Mouse (Mus musculus) myocyte (in vitro differentiated cells): ENCODE results near the gene Defb48.

ENCODE experiments used
- E2F4 ChIP-seq: IDR thresholded peaks from one replicate; pipeline ENCODE4 v1.6.1; 2011; ENCODE audit warnings: mild to moderate bottlenecking, control low read depth, moderate library complexity; ENCODE audit not compliant: insufficient read depth
- MAX ChIP-seq: IDR thresholded peaks from one replicate; pipeline ENCODE4 v1.6.1; 2011; ENCODE audit warnings: low read depth, mild to moderate bottlenecking, control low read depth
- MYOD1 ChIP-seq, 3 experiments: IDR thresholded peaks; one replicate each; pipeline ENCODE4 v1.6.1; 2011; ENCODE audit warnings: control low read depth in 2 of 3, low read depth in 2 of 3, mild to moderate bottlenecking in 2 of 3, moderate library complexity in 1 of 3; ENCODE audit not compliant: insufficient read length in 2 of 3, control insufficient read depth in 1 of 3
- POLR2A ChIP-seq: IDR thresholded peaks from one replicate; pipeline ENCODE4 v1.6.1; 2011; ENCODE audit warnings: low read depth, mild to moderate bottlenecking, control low read depth, moderate library complexity; ENCODE audit not compliant: insufficient read length
- POLR2AphosphoS2 ChIP-seq: IDR thresholded peaks from one replicate; pipeline ENCODE4 v1.6.1; 2011; ENCODE audit warnings: low read depth, control low read depth; ENCODE audit not compliant: insufficient read length
- REST ChIP-seq: IDR thresholded peaks from one replicate; pipeline ENCODE4 v1.6.1; 2011; ENCODE audit warnings: mild to moderate bottlenecking, control low read depth, moderate library complexity; ENCODE audit not compliant: insufficient read depth, insufficient read length
- TCF12 ChIP-seq: IDR thresholded peaks from one replicate; pipeline ENCODE4 v1.6.1; 2011; ENCODE audit warnings: mild to moderate bottlenecking, control low read depth; ENCODE audit not compliant: poor library complexity, insufficient read depth, severe bottlenecking
- USF1 ChIP-seq: IDR thresholded peaks from one replicate; pipeline ENCODE4 v1.6.1; 2011; ENCODE audit warnings: low read depth, mild to moderate bottlenecking, control low read depth, moderate library complexity

DNA sequence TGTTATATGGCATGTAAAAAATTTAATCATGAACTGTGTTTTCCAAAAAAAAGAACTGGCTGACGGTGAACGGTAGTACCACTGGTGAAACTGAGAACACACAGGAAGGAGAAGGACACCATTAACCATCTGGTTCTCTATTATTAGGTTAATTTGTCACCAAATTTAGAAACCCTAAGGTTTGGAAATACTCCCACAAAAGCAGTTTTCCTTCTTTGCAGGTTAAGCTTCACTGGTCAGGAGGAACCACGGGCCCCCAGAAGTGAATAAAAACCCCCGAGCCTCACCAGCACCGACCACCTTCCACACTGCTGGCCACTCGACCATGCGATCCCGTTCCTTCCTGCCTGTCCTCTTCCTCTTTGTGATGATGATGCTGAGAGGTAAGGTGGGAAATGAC is 13.5 kb upstream of the Defb48 start, which contains the start of gene Defb47:
- TF ChIP-seq MAX: no peak
- TF ChIP-seq POLR2AphosphoS2: no peak
- no peak for TF ChIP-seq E2F4
- TF ChIP-seq REST: no peak
- no peak for TF ChIP-seq USF1
- TF ChIP-seq POLR2A: no peak
- no peak for TF ChIP-seq MYOD1 (IDR thresholded peaks at IDR 0.05; ENCODE audit: control insufficient read depth in 1 of 3, insufficient read length in 2 of 3, low read depth in 2 of 3)
- TF ChIP-seq TCF12: no peak
